Comparison of ENCODE assay signal across 23 mouse cellular contexts in the genomic region with DNA sequence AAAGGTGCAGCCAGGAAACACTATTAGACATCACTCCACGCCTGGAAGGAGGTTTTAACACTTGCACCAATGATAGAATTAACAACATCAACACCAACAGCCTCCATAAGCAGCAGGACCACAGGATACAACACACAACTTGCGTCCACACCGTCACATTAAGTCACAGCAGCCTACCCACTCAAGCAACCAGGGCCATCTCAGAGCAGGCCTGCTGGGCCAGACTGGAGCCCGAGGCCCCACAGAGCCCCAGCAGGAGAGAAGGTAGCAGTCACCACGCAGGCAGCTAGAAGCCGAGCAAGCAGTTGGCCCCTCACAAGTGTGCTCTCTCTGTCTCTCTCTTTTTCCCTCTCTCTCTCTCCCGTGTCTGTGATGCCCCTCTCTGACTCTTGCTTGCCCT. TPM values are rescaled to one million over a fixed set of nuclear protein-coding genes. Genes with fewer than 3 reads are reported as not detected.
A peak's percentile ranks its signal among the peaks of the same experiment; 100 is the strongest.
DNase-seq lines count a peak whose midpoint lies in the region; ATAC-seq and TF ChIP-seq lines count a peak whose summit lies in the region.
"Had no signal": no experiment of that assay in that cellular context is flagged by ENCODE, and none has a peak within 500 bp of the region (broad histone marks: within the 10 kb centered on the region; RNA-seq: fewer than 3 reads in every experiment).

No protein-coding gene starts in this region.

- H3K36me3 ChIP-seq in embryonic facial prominence, embryonic 13.5 days, result peaks cover 95% of the 10 kb centered on the region
- peaks cover 96% of the 10 kb centered on the region for H3K36me3 ChIP-seq in embryonic facial prominence, embryonic 10.5 days (replicated peaks)
- H3K36me3 ChIP-seq in heart, adult 2 months (ENCODE audit: control insufficient read depth, insufficient read depth, low read length), result no peaks in the 10 kb centered on the region
- peaks cover 91% of the 10 kb centered on the region for H3K36me3 ChIP-seq in intestine, postnatal 0 days (ENCODE audit: control insufficient read depth, insufficient read depth)
- H3K36me3 ChIP-seq in intestine, embryonic 16.5 days (ENCODE audit: control insufficient read depth, insufficient read depth, low read length), result peaks cover 56% of the 10 kb centered on the region
- H3K36me3 ChIP-seq in myocyte (ENCODE audit: control insufficient read depth, insufficient read depth), result peaks cover 96% of the 10 kb centered on the region

- no peak for TF ChIP-seq CTCF in heart, adult 2 months (IDR thresholded peaks at IDR 0.05)
- 0 out of 2 replicates have a peak, but pooled peaks have one; percentile 15 for TF ChIP-seq CTCF in intestine, postnatal 0 days (IDR thresholded peaks at IDR 0.05; ENCODE audit: low read depth)

- no peak for ATAC-seq in embryonic facial prominence, embryonic 13.5 days (ENCODE audit: insufficient number of reproducible peaks, insufficient read depth, low FRiP score, low TSS enrichment, low read depth)
- ATAC-seq in intestine, postnatal 0 days, result no peak
- ATAC-seq in intestine, embryonic 16.5 days, result no peak
- ATAC-seq in megakaryocyte, adult 5-6 weeks (ENCODE audit: poor library complexity, severe bottlenecking), result no peak
- ATAC-seq: forebrain, embryonic 14.5 days; forebrain, embryonic 16.5 days had no signal

- intact Hi-C loops in heart, adult 2 months (cut with DNase I), result no loop called here

- no peak overlapping the region for H3K9ac ChIP-seq in embryonic facial prominence, embryonic 13.5 days
- no peak overlapping the region for H3K9ac ChIP-seq in heart, adult 2 months (ENCODE audit: low read depth, low read length)
- no peak overlapping the region for H3K9ac ChIP-seq in intestine, postnatal 0 days (ENCODE audit: low read depth, low read length)
- H3K9ac ChIP-seq in intestine, embryonic 16.5 days (ENCODE audit: low read depth, low read length), result no peak overlapping the region
- H3K9ac ChIP-seq: embryonic facial prominence, embryonic 12.5 days; embryonic facial prominence, embryonic 15.5 days had no signal

- 82% methylated on average over 7 of the region's 7 CpGs for WGBS in embryonic facial prominence, embryonic 13.5 days
- 81% methylated on average over 7 of the region's 7 CpGs for WGBS in embryonic facial prominence, embryonic 10.5 days
- 74% methylated on average over 7 of the region's 7 CpGs for WGBS in heart, adult 2 months
- 67% methylated on average over 7 of the region's 7 CpGs for WGBS in intestine, postnatal 0 days
- 67% methylated on average over 7 of the region's 7 CpGs for WGBS in intestine, embryonic 16.5 days

- H3K79me2 ChIP-seq in heart, adult 2 months (replicated peaks; ENCODE audit: control insufficient read depth, insufficient read depth, low read length), result 0 out of 2 replicates have a peak, but pooled peaks cover 1% of the 10 kb centered on the region
- peaks cover 46% of the 10 kb centered on the region for H3K79me2 ChIP-seq in myocyte (ENCODE audit: control insufficient read depth, insufficient read depth)

- no peak overlapping the region for H3K4me2 ChIP-seq in embryonic facial prominence, embryonic 13.5 days
- H3K4me2 ChIP-seq in intestine, postnatal 0 days (replicated peaks; ENCODE audit: low read depth), result no peak overlapping the region
- no peak overlapping the region for H3K4me2 ChIP-seq in intestine, embryonic 16.5 days (ENCODE audit: low read depth, low read length)
- H3K4me2 ChIP-seq in myocyte (ENCODE audit: low read depth), result no peak overlapping the region
- H3K4me2 ChIP-seq: embryonic facial prominence, embryonic 12.5 days; embryonic facial prominence, embryonic 15.5 days had no signal

- H3K27ac ChIP-seq in embryonic facial prominence, embryonic 13.5 days, result 0 out of 2 replicates have a peak overlapping the region, but pooled peaks have one; percentile 33
- no peak overlapping the region for H3K27ac ChIP-seq in embryonic facial prominence, embryonic 10.5 days (replicated peaks)
- H3K27ac ChIP-seq in heart, adult 2 months, result no peak overlapping the region
- peak overlapping the region; percentile 28; the same call in 1 of the 2 replicates for H3K27ac ChIP-seq in intestine, postnatal 0 days (ENCODE audit: low read depth, low read length)
- no peak overlapping the region for H3K27ac ChIP-seq in intestine, embryonic 16.5 days (ENCODE audit: low read length)
- H3K27ac ChIP-seq: embryonic facial prominence, embryonic 12.5 days; embryonic facial prominence, embryonic 15.5 days had no signal

- no peak for TF ChIP-seq EP300 in heart, adult 2 months (IDR thresholded peaks at IDR 0.05; ENCODE audit: insufficient read depth, low read depth, low read length)

- DNase-seq in embryonic facial prominence, embryonic 10.5 days (ENCODE audit: low spot score), result no peak
- DNase-seq in heart, adult 11 months, result peak; percentile 89
- DNase-seq in heart, adult 2 months, result no peak
- DNase-seq: adrenal gland, adult 8-10 months; adrenal gland, postnatal 14 days; adrenal gland, postnatal 36 days; cerebellum, adult 11 months; cerebellum, adult 18-20 months; cerebellum, adult 8-10 months; cerebellum, adult 9-11 months; cerebellum, postnatal 14 days; cerebellum, postnatal 36 days; embryo, embryonic 11 days had no signal

- H3K27me3 ChIP-seq in embryonic facial prominence, embryonic 13.5 days, result no peaks in the 10 kb centered on the region
- H3K27me3 ChIP-seq in embryonic facial prominence, embryonic 10.5 days (replicated peaks; ENCODE audit: low read depth, poor library complexity, severe bottlenecking), result no peaks in the 10 kb centered on the region
- no peaks in the 10 kb centered on the region for H3K27me3 ChIP-seq in heart, adult 2 months (ENCODE audit: control insufficient read depth, insufficient read depth, low read length)
- H3K27me3 ChIP-seq in intestine, postnatal 0 days (replicated peaks; ENCODE audit: control insufficient read depth, insufficient read depth, low read length), result no peaks in the 10 kb centered on the region
- no peaks in the 10 kb centered on the region for H3K27me3 ChIP-seq in intestine, embryonic 16.5 days (replicated peaks; ENCODE audit: control insufficient read depth, insufficient read depth, low read length)
- no peaks in the 10 kb centered on the region for H3K27me3 ChIP-seq in myocyte (ENCODE audit: control insufficient read depth, insufficient read depth, insufficient read length)
- H3K27me3 ChIP-seq: embryonic facial prominence, embryonic 12.5 days; embryonic facial prominence, embryonic 15.5 days had no signal

- H3K9me3 ChIP-seq in embryonic facial prominence, embryonic 13.5 days, result no peaks in the 10 kb centered on the region
- H3K9me3 ChIP-seq in embryonic facial prominence, embryonic 10.5 days, result no peaks in the 10 kb centered on the region
- no peaks in the 10 kb centered on the region for H3K9me3 ChIP-seq in intestine, postnatal 0 days (ENCODE audit: control insufficient read depth)
- no peaks in the 10 kb centered on the region for H3K9me3 ChIP-seq in intestine, embryonic 16.5 days (ENCODE audit: control insufficient read depth, low read length)
- H3K9me3 ChIP-seq: embryonic facial prominence, embryonic 12.5 days; embryonic facial prominence, embryonic 15.5 days had no signal

- no peaks in the 10 kb centered on the region for H3K4me1 ChIP-seq in embryonic facial prominence, embryonic 13.5 days
- peaks cover 13% of the 10 kb centered on the region for H3K4me1 ChIP-seq in embryonic facial prominence, embryonic 10.5 days
- H3K4me1 ChIP-seq in heart, adult 2 months (ENCODE audit: control insufficient read depth, insufficient read depth, low read length), result no peaks in the 10 kb centered on the region
- no peaks in the 10 kb centered on the region for H3K4me1 ChIP-seq in intestine, postnatal 0 days (replicated peaks; ENCODE audit: control insufficient read depth, insufficient read depth, low read length)
- peaks cover 3% of the 10 kb centered on the region; the same call in 1 of the 2 replicates for H3K4me1 ChIP-seq in intestine, embryonic 16.5 days (ENCODE audit: control insufficient read depth, insufficient read depth, low read length)
- H3K4me1 ChIP-seq: embryonic facial prominence, embryonic 12.5 days had no signal

- H3ac ChIP-seq in myocyte (ENCODE audit: control insufficient read depth, insufficient read length), result no peak overlapping the region

- TF ChIP-seq POLR2A in heart, adult 2 months (IDR thresholded peaks at IDR 0.05; ENCODE audit: insufficient read depth, low read depth, low read length), result no peak
- peak; percentile 28 for TF ChIP-seq POLR2A in myocyte (IDR thresholded peaks at IDR 0.05; ENCODE audit: insufficient read length, low read depth)

- H3K4me3 ChIP-seq in embryonic facial prominence, embryonic 13.5 days, result no peak overlapping the region
- no peak overlapping the region for H3K4me3 ChIP-seq in embryonic facial prominence, embryonic 10.5 days
- no peak overlapping the region for H3K4me3 ChIP-seq in heart, adult 2 months
- H3K4me3 ChIP-seq in intestine, postnatal 0 days (ENCODE audit: low read depth, low read length), result no peak overlapping the region
- H3K4me3 ChIP-seq in intestine, embryonic 16.5 days (ENCODE audit: low read length), result no peak overlapping the region
- H3K4me3 ChIP-seq in myocyte, result no peak overlapping the region
- H3K4me3 ChIP-seq: embryonic facial prominence, embryonic 12.5 days; embryonic facial prominence, embryonic 15.5 days; erythroblast, embryonic 14.5 days had no signal

TF ChIP-seq in myocyte, 11 proteins besides CTCF, POLR2A, EP300 and RAD21:
- TF ChIP-seq POLR2AphosphoS2 (IDR thresholded peaks at IDR 0.05; ENCODE audit: insufficient read length, low read depth) (peak; percentile 87), SRF (IDR thresholded peaks at IDR 0.05; ENCODE audit: control insufficient read depth, insufficient read length, low read depth) (no peak)

RNA-seq across cellular contexts. Expression of gene Vegfa, which starts 11.6 kb away (rescaled TPM):
- 5.5 and 7.0 TPM in 2 replicates for polyA plus RNA-seq in embryonic facial prominence, embryonic 13.5 days (2015; fragmentation: Nextera tagmentation; extraction: Ambion mirVana)
- 2.1 and 2.3 TPM in 2 replicates for polyA plus RNA-seq in embryonic facial prominence, embryonic 10.5 days (2016; fragmentation: Nextera tagmentation; extraction: Ambion mirVana)
- 100 to 1,000 TPM; 207 to 328 TPM for total RNA-seq in heart, adult 2 months (2021)
- polyA plus RNA-seq in heart, adult 2 months (2012; rRNA removed), result 384 and 618 TPM in 2 replicates
- polyA plus RNA-seq in intestine, postnatal 0 days (2015; fragmentation: Nextera tagmentation; extraction: Ambion mirVana), result 5.9 and 8.2 TPM in 2 replicates
- 2.7 and 3.3 TPM in 2 replicates for polyA plus RNA-seq in intestine, embryonic 16.5 days (2015; fragmentation: Nextera tagmentation; extraction: Ambion mirVana)
- polyA plus RNA-seq in myocyte (2012; fragmentation: generic; extraction: Trizol), result 177 TPM
- 5.6 and 9.1 TPM in 2 replicates for total RNA-seq in megakaryocyte, adult 5-6 weeks (2015)
- total RNA-seq in megakaryocyte, adult 5-6 weeks (2017), result 4.8 and 11.4 TPM in 2 replicates

Comparison
In these comparisons a context has a peak if more than half of its experiments do, and no peak if none do; other contexts are left out.
1. H3K27ac ChIP-seq: peak in embryonic facial prominence, embryonic 13.5 days (single experiment) and intestine, postnatal 0 days (single experiment); none in embryonic facial prominence, embryonic 10.5 days (single experiment), heart, adult 2 months (single experiment) and intestine, embryonic 16.5 days (single experiment).
2. RNA of gene Vegfa, which starts 11.6 kb away (polyA plus RNA-seq): 384 to 618 TPM in heart, adult 2 months and 177 TPM in myocyte (single experiment); 5.9 to 8.2 TPM in intestine, postnatal 0 days, 5.5 to 7.0 TPM in embryonic facial prominence, embryonic 13.5 days, 2.7 to 3.3 TPM in intestine, embryonic 16.5 days and 2.1 to 2.3 TPM in embryonic facial prominence, embryonic 10.5 days; every median in the first group is over 10 times any median in the second.